Mouse (Mus musculus): ENCODE data around the gene Fndc7.

Fndc7 gene

DNA sequence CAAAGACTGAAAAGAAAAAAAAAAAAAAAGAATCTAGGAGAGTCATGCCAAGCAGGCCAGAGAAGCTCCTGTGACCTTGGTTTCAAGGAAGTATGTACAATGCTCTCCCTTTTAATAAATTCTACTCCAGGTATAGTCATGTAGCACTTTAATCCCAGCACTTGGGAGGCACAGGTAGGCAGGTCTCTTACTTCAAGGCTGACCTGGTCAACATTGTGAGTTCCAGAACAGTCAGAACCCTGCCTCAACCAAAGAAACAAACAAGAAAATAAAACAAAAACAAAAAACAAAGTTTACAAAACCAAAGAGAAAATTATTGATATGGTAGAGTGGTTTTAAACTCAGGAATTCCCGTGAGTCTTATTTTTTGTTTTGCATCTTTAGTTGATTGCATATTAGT, at the start of gene Fndc7:
Gene Fndc7, minus strand, starts transcription at position 101 of the 400 bp plus-strand sequence.
- no peak for DNase-seq

DNA sequence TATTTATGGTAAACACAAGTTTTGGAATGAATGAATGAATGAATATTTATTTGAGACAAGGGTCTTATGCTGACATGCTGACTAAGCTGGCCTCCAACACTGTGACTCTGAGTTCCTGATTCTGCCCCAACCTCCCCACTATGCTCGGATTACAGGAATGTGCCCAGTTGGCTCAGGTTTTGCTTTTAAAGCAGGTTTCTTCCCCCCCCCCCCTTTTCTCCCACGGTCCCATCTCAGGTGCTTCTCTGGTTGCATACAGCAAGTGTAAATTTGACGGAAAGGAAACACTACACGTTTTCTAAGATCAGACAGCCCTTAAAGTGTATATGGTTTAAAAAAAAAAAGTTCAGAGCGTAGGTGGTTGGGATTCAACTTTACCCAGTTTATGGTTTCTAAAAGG, 49.8 kb upstream of the Fndc7 start, which contains the start of gene Henmt1:
Gene Henmt1, plus strand, starts transcription at position 301 of the 400 bp plus-strand sequence.
- no peak for DNase-seq

GRCm38 (mm10) chr3:108938691-108939090, 48.9 kb upstream of the Fndc7 start:
- no peak for DNase-seq

GRCm38 (mm10) chr3:108933557-108933956, 43.7 kb upstream of the Fndc7 start:
- no peak for DNase-seq

GRCm38 (mm10) chr3:108926308-108926707, 36.5 kb upstream of the Fndc7 start:
- no peak for DNase-seq

- DNase-seq = no peak
Measured at GRCm38 (mm10) chr3:108925677-108926076, 35.9 kb upstream of the Fndc7 start.

DNA sequence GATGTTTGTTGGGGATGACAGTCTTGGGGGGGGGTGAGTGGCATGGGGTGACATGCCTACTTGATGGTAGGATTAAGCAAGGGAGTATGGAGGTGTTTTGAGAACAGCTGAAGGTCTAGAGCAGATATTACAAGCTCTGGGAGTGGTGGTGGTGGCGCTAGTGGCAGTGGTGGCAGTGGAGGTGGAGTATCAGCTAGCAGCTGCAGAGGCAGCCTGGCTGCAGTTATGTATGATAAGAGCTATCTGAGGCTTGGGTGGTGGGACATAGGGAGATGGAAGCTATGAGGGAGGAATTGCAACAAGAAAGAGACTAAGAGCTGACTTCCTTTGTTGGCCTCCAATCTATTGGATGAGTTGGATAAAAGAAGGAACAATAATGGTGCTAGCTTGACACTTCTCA, 32.0 kb upstream of the Fndc7 start:
- no peak for DNase-seq

- no peak for DNase-seq
Measured at GRCm38 (mm10) chr3:108920442-108921070, 30.7 kb upstream of the Fndc7 start.

DNA sequence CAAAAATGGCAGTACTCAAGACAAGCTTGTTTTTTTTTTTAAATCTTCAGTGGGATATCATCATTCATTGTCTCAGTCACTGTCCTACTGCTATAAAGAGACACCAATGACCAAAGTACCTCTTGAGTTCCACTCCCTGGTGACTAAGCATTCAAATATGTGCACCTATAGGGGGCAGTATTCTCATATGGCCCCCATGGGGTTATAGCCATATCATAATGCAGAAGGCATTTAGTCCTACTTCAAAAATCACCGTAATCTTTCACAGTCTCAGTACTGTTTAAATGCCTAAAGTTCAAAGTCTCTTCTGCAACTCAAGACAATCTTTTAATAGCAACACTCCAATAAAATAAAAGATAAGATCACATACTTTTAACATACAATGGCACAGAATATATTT, 29.0 kb upstream of the Fndc7 start:
- no peak for DNase-seq

DNA sequence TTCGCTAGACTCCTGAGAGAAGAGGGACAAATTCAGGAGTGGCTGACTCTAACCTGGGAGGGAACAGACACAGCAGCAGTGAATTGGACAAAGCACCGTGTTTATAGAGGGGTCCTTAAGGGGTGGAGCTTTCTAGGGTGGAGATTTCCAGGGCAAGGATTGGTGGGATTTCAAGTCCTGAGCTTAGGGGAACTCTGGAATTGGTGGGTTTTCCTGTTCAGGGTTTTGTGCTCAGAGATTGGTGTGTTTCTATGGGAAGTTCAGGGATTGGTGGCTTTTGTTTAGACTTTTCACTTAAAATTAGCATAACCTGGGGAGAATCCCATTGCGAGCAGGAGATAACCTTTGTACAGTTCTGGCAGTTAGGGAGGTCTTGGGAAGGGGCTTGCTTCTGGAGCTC, 28.2 kb upstream of the Fndc7 start:
- no peak for DNase-seq

- no peak for DNase-seq
Measured at GRCm38 (mm10) chr3:108916857-108917256, 27.0 kb upstream of the Fndc7 start.

- no peak for DNase-seq
Measured at GRCm38 (mm10) chr3:108915999-108916398, 26.2 kb upstream of the Fndc7 start.

GRCm38 (mm10) chr3:108911548-108912413, 22.0 kb upstream of the Fndc7 start, which contains the start of gene Prpf38b:
Prpf38b (minus strand) TSS chr3:108911727.
- DNase-seq = peak; percentile 98

DNA sequence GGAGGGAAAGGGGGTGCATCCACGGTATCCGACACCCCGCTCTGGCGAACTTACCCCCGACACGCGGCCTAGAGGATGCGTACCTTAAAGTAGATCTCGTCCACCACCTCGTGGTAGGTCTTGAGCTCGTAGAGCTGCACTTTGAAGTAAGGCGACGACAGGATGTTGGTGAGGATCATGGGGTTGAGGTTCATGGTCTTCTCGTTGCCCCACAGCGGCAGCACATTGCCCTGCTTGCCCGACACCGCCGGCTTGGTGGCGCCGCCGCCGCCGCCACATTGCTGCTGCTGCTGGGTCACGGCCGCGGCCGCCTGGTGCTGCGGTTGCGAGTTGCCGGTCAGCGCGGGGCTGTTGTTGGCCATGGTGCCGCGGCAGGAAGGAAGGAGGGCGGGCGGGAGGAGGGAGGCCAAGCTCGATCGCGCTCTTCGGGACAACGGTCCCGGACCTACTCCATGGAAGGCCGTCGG, 21.3 kb upstream of the Fndc7 start:
- peak; percentile 79 for DNase-seq

DNA sequence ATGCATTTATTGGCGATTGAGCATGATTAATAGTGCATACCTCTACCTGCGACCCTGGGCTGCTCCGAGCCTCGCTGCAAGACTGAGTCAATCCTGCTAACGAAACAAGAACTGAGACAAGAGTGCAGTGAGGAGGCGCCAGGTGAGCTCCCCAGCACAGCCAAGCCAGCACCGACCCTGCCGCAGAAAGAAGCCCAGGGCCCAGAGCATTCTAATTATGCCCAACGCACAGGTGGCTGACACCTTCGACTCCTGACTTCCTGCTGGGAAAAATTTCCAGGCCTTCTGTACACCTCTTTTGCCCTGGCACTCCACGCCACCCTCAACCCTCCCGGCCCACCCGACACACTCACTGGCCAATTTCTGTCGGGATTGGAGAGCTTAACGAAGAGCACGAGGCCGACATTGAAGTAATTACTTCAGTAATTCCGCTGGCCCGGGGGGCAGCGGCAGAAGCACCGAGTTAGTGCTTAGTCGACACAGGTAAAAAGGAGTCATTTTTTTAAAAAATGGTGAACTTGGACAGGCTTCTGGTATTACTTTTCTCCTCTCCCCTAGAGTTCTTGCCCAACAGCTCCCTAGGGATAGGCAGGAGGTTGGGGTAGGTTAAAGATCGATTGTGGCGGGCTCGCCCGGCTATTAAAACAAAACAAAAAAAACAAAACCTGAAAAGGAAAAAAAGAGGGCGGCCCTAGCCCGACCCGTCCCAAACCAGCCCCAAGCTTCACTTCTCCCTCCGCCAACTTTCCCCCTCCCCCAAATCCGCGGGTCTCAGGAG, 20.7 kb upstream of the Fndc7 start:
- DNase-seq = no peak

DNA sequence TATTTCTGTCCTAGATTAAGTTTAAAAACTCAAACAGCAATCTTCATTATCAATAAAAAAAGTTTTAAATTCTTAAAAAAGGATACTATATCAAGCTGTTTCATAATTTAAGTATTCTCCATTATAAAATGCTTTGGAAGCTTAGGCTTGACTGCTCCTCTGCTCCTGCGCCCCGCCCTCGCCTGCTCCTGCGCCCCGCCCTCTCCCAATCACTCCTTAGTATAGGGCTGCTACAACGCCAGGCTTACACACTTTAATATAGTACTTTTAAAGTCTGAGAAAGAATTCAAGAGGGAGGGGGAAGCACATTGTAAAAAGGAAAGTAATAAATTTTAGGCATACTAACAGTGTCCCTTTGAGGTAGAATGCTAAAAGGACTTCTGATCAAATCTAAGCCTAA, 13.1 kb upstream of the Fndc7 start:
- DNase-seq = no peak

- DNase-seq = peak; percentile 58
Measured at GRCm38 (mm10) chr3:108902038-108902437, 12.2 kb upstream of the Fndc7 start.

DNA sequence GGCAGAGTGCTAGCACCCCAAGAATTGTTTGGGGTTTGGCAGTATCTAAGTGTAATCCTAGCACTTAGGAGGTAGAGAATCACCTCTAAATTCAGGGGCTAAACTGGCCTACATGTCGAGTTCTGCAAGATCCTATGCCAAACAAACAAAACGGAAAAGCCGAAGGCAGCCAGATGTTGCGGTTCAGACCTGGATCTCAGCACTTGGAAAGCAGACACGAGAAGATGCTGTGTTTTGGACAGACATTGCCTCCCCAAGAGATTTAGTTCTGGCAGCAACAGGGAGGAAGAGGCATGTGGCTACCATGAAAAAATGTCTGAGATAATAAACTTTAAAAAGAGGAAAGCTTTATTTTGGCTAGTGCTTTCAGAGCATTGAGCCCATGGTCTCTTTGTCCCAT, 10.9 kb upstream of the Fndc7 start:
- DNase-seq = no peak

DNA sequence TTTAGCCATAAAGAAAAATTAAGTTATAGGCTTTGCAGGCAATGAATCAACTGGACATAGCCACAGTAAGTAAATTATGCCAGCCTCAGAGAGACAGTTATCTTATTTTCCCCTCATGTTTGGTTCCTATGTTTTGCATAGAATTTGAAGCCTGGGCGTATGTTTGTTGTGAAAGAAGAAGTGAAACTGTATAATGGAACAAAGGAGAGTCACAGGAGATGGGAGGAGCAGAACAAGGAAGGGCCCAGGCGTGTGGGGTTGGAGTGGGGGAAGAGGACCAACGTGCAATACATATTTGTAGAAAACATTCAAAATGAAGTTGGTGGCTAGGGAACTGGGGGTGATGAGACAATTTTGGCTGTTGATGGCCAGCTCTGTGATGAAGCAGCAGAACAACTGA, 10.3 kb upstream of the Fndc7 start:
- peak; percentile 63 for DNase-seq

GRCm38 (mm10) chr3:108898640-108899039, 8.8 kb upstream of the Fndc7 start:
- no peak for DNase-seq

DNA sequence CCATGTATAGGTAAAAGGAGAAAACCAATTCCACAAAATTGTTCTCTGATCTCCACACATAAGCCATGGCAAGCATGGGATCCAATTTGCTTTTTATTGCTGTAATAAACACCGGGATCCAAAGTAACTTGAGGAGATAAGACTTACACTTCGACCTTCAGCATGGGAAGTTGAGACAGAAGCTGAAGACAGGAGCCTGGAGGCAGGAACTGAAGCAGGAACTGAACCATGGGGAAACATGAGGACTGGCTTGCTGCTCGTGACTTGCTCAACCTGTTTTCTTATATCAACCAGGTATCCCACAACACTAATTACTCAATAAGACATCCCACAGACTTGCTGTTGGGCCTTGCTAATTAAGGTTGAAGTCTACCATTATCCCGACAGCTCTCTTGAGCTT, 3.1 kb upstream of the Fndc7 start:
- DNase-seq = no peak

DNA sequence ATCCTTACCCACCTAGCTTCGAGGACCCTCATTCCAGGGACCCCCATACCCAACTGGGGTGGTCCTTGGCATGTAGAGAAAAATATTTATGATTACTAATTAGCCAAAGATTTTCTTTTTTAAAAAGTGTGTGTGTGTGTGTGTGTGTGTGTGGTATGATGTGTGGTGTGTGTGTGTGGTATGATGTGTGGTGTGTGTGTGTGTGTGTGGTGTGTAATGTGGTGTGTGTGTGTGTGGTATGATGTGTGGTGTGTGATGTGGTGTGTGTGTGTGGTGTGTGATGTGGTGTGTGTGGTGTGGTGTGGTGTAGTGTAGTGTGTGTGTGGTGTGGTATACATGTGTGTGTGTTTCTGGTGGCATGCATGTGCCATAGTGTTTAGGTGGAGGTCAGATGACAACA, 2.3 kb upstream of the Fndc7 start:
- DNase-seq = no peak

DNA sequence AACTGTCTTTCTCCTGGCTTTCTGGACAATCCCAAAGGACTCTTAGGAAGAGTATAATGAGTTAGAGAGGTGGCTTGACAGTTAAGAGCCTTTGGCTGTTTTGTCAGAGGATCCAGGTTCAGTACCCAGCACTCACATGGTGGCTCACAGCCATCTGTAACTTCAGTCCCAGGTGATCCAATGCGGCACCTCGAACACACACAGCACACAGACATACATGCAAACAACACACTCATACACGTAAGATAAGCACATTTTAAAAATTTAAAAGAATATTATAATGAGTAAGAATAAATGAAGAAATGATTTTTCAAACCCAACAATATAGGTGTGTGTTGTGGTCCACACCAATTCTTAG, 2.2 kb downstream of the Fndc7 start:
- no peak for DNase-seq

All from lung, postnatal 36 days (tissue).